Mouse (Mus musculus): ENCODE data around the gene Ralgds.

GRCm38 (mm10) chr2:28532938-28533771 lies 20.2 kb downstream of the Ralgds start:
- no peak for TF ChIP-seq CTCF (IDR thresholded peaks at IDR 0.05; ENCODE audit: borderline replicate concordance, insufficient read depth, low read depth, low read length)
- TF ChIP-seq POLR2A (IDR thresholded peaks at IDR 0.05; ENCODE audit: borderline replicate concordance, insufficient read depth, low read length) = peak; percentile 66
